Mouse (Mus musculus) ES-Bruce4 (cell line): Measurements from ENCODE around the gene Mtmr2. TPM values are rescaled to one million over a fixed set of nuclear protein-coding genes. Genes with fewer than 3 reads are reported as not detected.
A peak's percentile ranks its signal among the peaks of the same experiment; 100 is the strongest.

Experiments
- H3K27ac ChIP-seq: 2 replicates; pipeline ENCODE4 v1.5.1; 2012; ENCODE audit warnings: low read length, inconsistent platforms; ENCODE audit not compliant: insufficient read depth
- H3K27me3 ChIP-seq: 2 replicates; pipeline ENCODE4 v1.6.1; 2012; ENCODE audit warnings: mild to moderate bottlenecking, low read length, inconsistent platforms; ENCODE audit not compliant: control insufficient read depth, poor library complexity, insufficient read depth, severe bottlenecking
- H3K36me3 ChIP-seq: 2 replicates; pipeline ENCODE4 v1.6.1; 2012; ENCODE audit warnings: inconsistent platforms, mild to moderate bottlenecking, low read length, moderate library complexity; ENCODE audit not compliant: control insufficient read depth, poor library complexity, insufficient read depth, severe bottlenecking
- H3K4me1 ChIP-seq: one replicate; pipeline ENCODE4 v1.8.1; 2011; ENCODE audit warnings: low read length; ENCODE audit not compliant: control insufficient read depth, insufficient read depth
- H3K4me3 ChIP-seq: 2 replicates; pipeline ENCODE4 v1.5.1; 2011; ENCODE audit warnings: low read depth, mild to moderate bottlenecking, low read length
- H3K9ac ChIP-seq: 2 replicates; pipeline ENCODE4 v1.6.1; 2012; ENCODE audit warnings: low read depth, mild to moderate bottlenecking, inconsistent platforms; ENCODE audit not compliant: poor library complexity, severe bottlenecking
- H3K9me3 ChIP-seq: replicated peaks from 2 replicates; pipeline ENCODE4 v1.6.1; 2012; ENCODE audit warnings: mild to moderate bottlenecking, low read length, inconsistent platforms; ENCODE audit not compliant: control insufficient read depth, poor library complexity, insufficient read depth, severe bottlenecking
- CTCF ChIP-seq: IDR thresholded peaks from one replicate; pipeline ENCODE4 v1.8.1; 2011; ENCODE audit warnings: low read depth, low read length
- EP300 ChIP-seq: IDR thresholded peaks from 2 replicates; pipeline ENCODE4 v1.6.1; 2011; ENCODE audit warnings: low read depth, low read length; ENCODE audit not compliant: insufficient read depth
- POLR2A ChIP-seq: IDR thresholded peaks from one replicate; pipeline ENCODE4 v1.8.1; 2011; ENCODE audit warnings: low read length; ENCODE audit not compliant: insufficient read depth
- polyA plus RNA-seq: library from polyadenylated mRNA; stranded (reverse); fragments of >200 nt; gene quantifications from 2 replicates; pipeline ENCODE4 v1.2.4, GENCODE M21; 2011; ENCODE audit warnings: low read depth; ENCODE audit not compliant: missing spikeins, insufficient read depth, insufficient read length

The Mtmr2 gene
- polyA plus RNA-seq, 1 experiment = 56.4 TPM

GRCm38 (mm10) chr9:13794302-13794701 lies 46.1 kb downstream of the Mtmr2 start:
- H3K27ac ChIP-seq = no peak overlapping the region
- H3K36me3 ChIP-seq = peaks cover 6% of the 10 kb centered on the region; the same call in 1 of the 2 replicates
- TF ChIP-seq EP300 (no peak), CTCF (no peak), POLR2A (no peak)
- H3K4me1 ChIP-seq = no peaks in the 10 kb centered on the region
- H3K9ac ChIP-seq = no peak overlapping the region
- no peaks in the 10 kb centered on the region for H3K27me3 ChIP-seq
- H3K9me3 ChIP-seq = no peaks in the 10 kb centered on the region
- H3K4me3 ChIP-seq = no peak overlapping the region

GRCm38 (mm10) chr9:13794756-13795155 lies 46.5 kb downstream of the Mtmr2 start:
- peaks cover 6% of the 10 kb centered on the region for H3K36me3 ChIP-seq
- no peak overlapping the region for H3K4me3 ChIP-seq

GRCm38 (mm10) chr9:13804480-13804879 lies 56.3 kb downstream of the Mtmr2 start:
- no peaks in the 10 kb centered on the region for H3K9me3 ChIP-seq
- no peak overlapping the region for H3K4me3 ChIP-seq
- no peak overlapping the region for H3K27ac ChIP-seq
- peaks cover 47% of the 10 kb centered on the region for H3K36me3 ChIP-seq
- no peaks in the 10 kb centered on the region for H3K4me1 ChIP-seq
- H3K9ac ChIP-seq = no peak overlapping the region
- TF ChIP-seq CTCF (no peak), POLR2A (no peak), EP300 (no peak)
- no peaks in the 10 kb centered on the region for H3K27me3 ChIP-seq

More at GRCm38 (mm10) chr9:13794756-13795155, 46.5 kb downstream of the Mtmr2 start:
- TF ChIP-seq CTCF = no peak
- TF ChIP-seq EP300 = no peak
- no peak for TF ChIP-seq POLR2A
- no peak overlapping the region for H3K9ac ChIP-seq
- no peak overlapping the region for H3K27ac ChIP-seq
- no peaks in the 10 kb centered on the region for H3K9me3 ChIP-seq
- H3K4me1 ChIP-seq = no peaks in the 10 kb centered on the region
- H3K27me3 ChIP-seq = no peaks in the 10 kb centered on the region

- TF ChIP-seq POLR2A (no peak), EP300 (no peak), CTCF (no peak)
- no peaks in the 10 kb centered on the region for H3K9me3 ChIP-seq
- no peaks in the 10 kb centered on the region for H3K27me3 ChIP-seq
- no peak overlapping the region for H3K4me3 ChIP-seq
- H3K36me3 ChIP-seq = peaks cover 60% of the 10 kb centered on the region
- H3K27ac ChIP-seq = no peak overlapping the region
- H3K4me1 ChIP-seq = no peaks in the 10 kb centered on the region
- no peak overlapping the region for H3K9ac ChIP-seq
These were observed 58.6 kb downstream of the Mtmr2 start for GRCm38 (mm10) chr9:13806854-13807253.

GRCm38 (mm10) chr9:13807657-13808056 lies 59.4 kb downstream of the Mtmr2 start:
- H3K27ac ChIP-seq = no peak overlapping the region
- H3K4me1 ChIP-seq = no peaks in the 10 kb centered on the region
- H3K27me3 ChIP-seq = no peaks in the 10 kb centered on the region
- H3K9ac ChIP-seq = no peak overlapping the region
- peaks cover 64% of the 10 kb centered on the region for H3K36me3 ChIP-seq
- H3K4me3 ChIP-seq = no peak overlapping the region
- TF ChIP-seq CTCF (no peak), POLR2A (no peak), EP300 (no peak)
- H3K9me3 ChIP-seq = no peaks in the 10 kb centered on the region

GRCm38 (mm10) chr9:13809937-13810336 lies 61.7 kb downstream of the Mtmr2 start:
- Histone ChIP-seq H3K4me1 (no peaks in the 10 kb centered on the region), H3K36me3 (peaks cover 70% of the 10 kb centered on the region), H3K9me3 (no peaks in the 10 kb centered on the region), H3K9ac (no peak overlapping the region), H3K4me3 (no peak overlapping the region), H3K27me3 (no peaks in the 10 kb centered on the region), H3K27ac (no peak overlapping the region)
- TF ChIP-seq EP300 (no peak), CTCF (peak; percentile 34), POLR2A (no peak)
